Mouse (Mus musculus) lung, embryonic 14.5 days (tissue): Measurements from ENCODE around the gene Gm44503. TPM values are rescaled to one million over a fixed set of nuclear protein-coding genes. Genes with fewer than 3 reads are reported as not detected.

ENCODE experiments used
- ATAC-seq: fragments of 200-750 bp; cut with Nextera tagmentation; 2 replicates; pipeline ENCODE4 v1.8.0; 2017; ENCODE audit warnings: mild to moderate bottlenecking, moderate TSS enrichment, moderate library complexity; ENCODE audit not compliant: insufficient read depth
- DNase-seq: peaks from one replicate; pipeline ENCODE4 v3.0.0-alpha.2; 2015
- H3K27ac ChIP-seq: fragments of 300-500 bp; sonication (generic); 2 replicates; pipeline ENCODE4 v1.5.1; 2014; ENCODE audit warnings: low read depth, mild to moderate bottlenecking, moderate library complexity
- H3K27me3 ChIP-seq: fragments of 300-500 bp; sonication (generic); 2 replicates; pipeline ENCODE4 v1.6.1; 2014; ENCODE audit warnings: low read length, control low read depth; ENCODE audit not compliant: insufficient read depth
- H3K36me3 ChIP-seq: fragments of 300-500 bp; sonication (generic); 2 replicates; pipeline ENCODE4 v1.6.1; 2014; ENCODE audit warnings: control low read depth; ENCODE audit not compliant: insufficient read depth
- H3K4me1 ChIP-seq: fragments of 300-500 bp; sonication (generic); 2 replicates; pipeline ENCODE4 v1.6.1; 2014; ENCODE audit warnings: antibody characterized with exemption, control low read depth; ENCODE audit not compliant: insufficient read depth
- H3K4me2 ChIP-seq: fragments of 300-500 bp; sonication (generic); 2 replicates; pipeline ENCODE4 v1.6.1; 2014; ENCODE audit warnings: mild to moderate bottlenecking
- H3K4me3 ChIP-seq: fragments of 300-500 bp; sonication (generic); 2 replicates; pipeline ENCODE4 v1.5.1; 2014; ENCODE audit warnings: low read depth, low read length
- H3K9ac ChIP-seq: fragments of 300-500 bp; sonication (generic); 2 replicates; pipeline ENCODE4 v1.6.1; 2014
- H3K9me3 ChIP-seq: fragments of 300-500 bp; sonication (generic); 2 replicates; pipeline ENCODE4 v1.6.1; 2016; ENCODE audit warnings: low read depth, low read length, control low read depth
- CTCF ChIP-seq: IDR thresholded peaks from 2 replicates; pipeline ENCODE4 v1.5.1; 2016; ENCODE audit warnings: antibody characterized with exemption, low read depth
- WGBS: fragments of 180-500 bp; shearing (Covaris S2); extraction: QIAGEN DNeasy Blood & Tissue Kit; methylation state at CpG from one replicate; pipeline ENCODE4 v1.1.7; 2014; 5-methylcytosine and 5-hydroxymethylcytosine counted together
- polyA plus RNA-seq: library from polyadenylated mRNA; unstranded; fragments of >200 nt; fragmentation: Nextera tagmentation; extraction: Ambion mirVana; gene quantifications from 2 replicates; pipeline ENCODE4 v1.2.1, GENCODE M21; 2014

Gene Gm44503
- polyA plus RNA-seq, 1 experiment from 2014 or later, result not detected

GRCm38 (mm10) chr9:73020566-73021097 lies 62.0 kb downstream of the Gm44503 start:
- WGBS, result 92% methylated on average over 5 of the region's 5 CpGs
- Histone ChIP-seq H3K4me3 (no peak overlapping the region), H3K36me3 (peaks cover 57% of the 10 kb centered on the region), H3K4me2 (no peak overlapping the region), H3K4me1 (no peaks in the 10 kb centered on the region), H3K27me3 (no peaks in the 10 kb centered on the region), H3K27ac (no peak overlapping the region), H3K9me3 (no peaks in the 10 kb centered on the region), H3K9ac (no peak overlapping the region)
- DNase-seq (no peak), ATAC-seq (no peak)
- no peak for TF ChIP-seq CTCF

GRCm38 (mm10) chr9:73025818-73026636 lies 67.4 kb downstream of the Gm44503 start:
- TF ChIP-seq CTCF, result no peak
- Histone ChIP-seq H3K4me1 (no peaks in the 10 kb centered on the region), H3K9me3 (no peaks in the 10 kb centered on the region), H3K36me3 (peaks cover 28% of the 10 kb centered on the region; the same call in 1 of the 2 replicates), H3K27me3 (no peaks in the 10 kb centered on the region), H3K4me3 (no peak overlapping the region), H3K4me2 (peak overlapping the region; percentile 12; the same call in 1 of the 2 replicates), H3K27ac (no peak overlapping the region), H3K9ac (no peak overlapping the region)
- DNase-seq (peak; percentile 27), ATAC-seq (peak; percentile 49; the same call in 1 of the 2 replicates)
- whole genome bisulfite sequencing, result 26% methylated on average over 17 of the region's 17 CpGs

GRCm38 (mm10) chr9:73030443-73030842 lies 71.8 kb downstream of the Gm44503 start:
- Histone ChIP-seq H3K9me3 (no peaks in the 10 kb centered on the region), H3K4me1 (no peaks in the 10 kb centered on the region), H3K9ac (no peak overlapping the region), H3K4me3 (no peak overlapping the region), H3K27ac (no peak overlapping the region), H3K36me3 (peaks cover 27% of the 10 kb centered on the region; the same call in 1 of the 2 replicates), H3K4me2 (no peak overlapping the region), H3K27me3 (no peaks in the 10 kb centered on the region)
- no peak for TF ChIP-seq CTCF
- ATAC-seq (no peak), DNase-seq (no peak)
- WGBS, result 95% methylated on average over 1 of the region's 1 CpGs

GRCm38 (mm10) chr9:73031421-73031820 lies 72.8 kb downstream of the Gm44503 start:
- Histone ChIP-seq H3K9me3 (no peaks in the 10 kb centered on the region), H3K27me3 (no peaks in the 10 kb centered on the region), H3K4me3 (no peak overlapping the region), H3K36me3 (peaks cover 32% of the 10 kb centered on the region; the same call in 1 of the 2 replicates), H3K4me1 (no peaks in the 10 kb centered on the region), H3K4me2 (no peak overlapping the region), H3K9ac (no peak overlapping the region), H3K27ac (no peak overlapping the region)
- ATAC-seq (no peak), DNase-seq (no peak)
- TF ChIP-seq CTCF, result no peak
- WGBS, result 65% methylated on average over 4 of the region's 4 CpGs

- H3K4me1 ChIP-seq, result no peaks in the 10 kb centered on the region
- 76% methylated on average over 1 of the region's 1 CpGs for WGBS
- H3K9ac ChIP-seq, result no peak overlapping the region
- no peak overlapping the region for H3K27ac ChIP-seq
- TF ChIP-seq CTCF, result 0 out of 2 replicates have a peak, but pooled peaks have one; percentile 9
- no peaks in the 10 kb centered on the region for H3K9me3 ChIP-seq
- no peak overlapping the region for H3K4me2 ChIP-seq
- H3K4me3 ChIP-seq, result no peak overlapping the region
- peaks cover 32% of the 10 kb centered on the region; the same call in 1 of the 2 replicates for H3K36me3 ChIP-seq
- ATAC-seq (no peak), DNase-seq (no peak)
- no peaks in the 10 kb centered on the region for H3K27me3 ChIP-seq
These were observed 74.8 kb downstream of the Gm44503 start for GRCm38 (mm10) chr9:73033406-73033805.

- Histone ChIP-seq H3K36me3 (peaks cover 5% of the 10 kb centered on the region; the same call in 1 of the 2 replicates), H3K27ac (peak overlapping the region; percentile 80), H3K9ac (peak overlapping the region; percentile 78), H3K4me3 (peak overlapping the region; percentile 66), H3K9me3 (no peaks in the 10 kb centered on the region), H3K4me1 (0 out of 2 replicates have a peak, but pooled peaks cover 3% of the 10 kb centered on the region), H3K27me3 (no peaks in the 10 kb centered on the region), H3K4me2 (peak overlapping the region; percentile 95)
- under 1% methylated on average over 49 of the region's 49 CpGs for WGBS
- peak; percentile 83 for ATAC-seq
- no peak for TF ChIP-seq CTCF
- peak; percentile 96 for DNase-seq
These were observed 80.7 kb downstream of the Gm44503 start for GRCm38 (mm10) chr9:73039222-73039945.

GRCm38 (mm10) chr9:73040080-73040479 lies 81.4 kb downstream of the Gm44503 start, which contains the start of gene Pigb:
Gene Pigb (minus strand): TSS chr9:73040378.
- TF ChIP-seq CTCF, result no peak
- ATAC-seq (no peak), DNase-seq (no peak)
- Histone ChIP-seq H3K4me2 (peak within 1 kb of the TSS; percentile 95), H3K27ac (peak within 1 kb of the TSS; percentile 80), H3K4me1 (0 out of 2 replicates have a peak, but pooled peaks cover 6% of the 10 kb centered on the region), H3K36me3 (peaks cover 5% of the 10 kb centered on the region; the same call in 1 of the 2 replicates), H3K4me3 (peak within 1 kb of the TSS; percentile 66), H3K9me3 (no peaks in the 10 kb centered on the region), H3K27me3 (no peaks in the 10 kb centered on the region), H3K9ac (peak within 1 kb of the TSS; percentile 78)
- WGBS, result 27% methylated on average over 6 of the region's 6 CpGs
